Mouse (Mus musculus): ENCODE measurements at regions not wholly inside any gene's neighbourhood (a gene's known extent, or its start where the extent isn't known, plus 50 kb on each side); places are given as distances from the start of the nearest gene placed in this dataset.
A peak's percentile ranks its signal among the peaks of the same experiment; 100 is the strongest.

GRCm38 (mm10) chr3:51121703-51122540 lies 102.3 kb upstream of the Noct start:
- WGBS, result 43% methylated on average over 9 of the region's 9 CpGs
- DNase-seq (ENCODE audit: low spot score), result peak; percentile 73
- Histone ChIP-seq H3K9me3 (no peaks in the 10 kb centered on the region), H3K4me3 (no peak overlapping the region), H3K27me3 (replicated peaks; ENCODE audit: low read depth, poor library complexity, severe bottlenecking) (no peaks in the 10 kb centered on the region), H3K36me3 (replicated peaks) (no peaks in the 10 kb centered on the region), H3K27ac (replicated peaks) (no peak overlapping the region), H3K4me1 (0 out of 2 replicates have a peak, but pooled peaks cover 4% of the 10 kb centered on the region)

DNA sequence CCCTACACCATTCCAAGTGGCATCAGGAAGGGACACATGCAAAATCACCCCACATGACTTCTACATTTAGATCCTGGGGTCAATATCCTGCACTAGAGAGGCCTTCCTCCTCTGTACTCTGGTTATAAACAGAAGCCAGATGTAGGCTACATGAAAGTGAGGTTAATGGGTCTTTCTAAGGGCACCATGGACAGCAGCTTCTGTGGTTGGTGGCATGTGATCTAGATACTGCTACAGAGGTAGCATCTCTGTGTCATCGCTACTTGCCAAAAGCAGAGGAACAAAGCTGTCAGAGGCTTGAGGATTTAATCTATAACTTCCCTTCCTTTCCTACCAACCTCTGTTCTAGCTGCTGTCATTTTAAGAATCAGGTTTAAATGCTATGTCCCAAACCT lies 101.7 kb upstream of the Noct start:
- 96% methylated on average over 1 of the region's 1 CpGs for WGBS

DNA sequence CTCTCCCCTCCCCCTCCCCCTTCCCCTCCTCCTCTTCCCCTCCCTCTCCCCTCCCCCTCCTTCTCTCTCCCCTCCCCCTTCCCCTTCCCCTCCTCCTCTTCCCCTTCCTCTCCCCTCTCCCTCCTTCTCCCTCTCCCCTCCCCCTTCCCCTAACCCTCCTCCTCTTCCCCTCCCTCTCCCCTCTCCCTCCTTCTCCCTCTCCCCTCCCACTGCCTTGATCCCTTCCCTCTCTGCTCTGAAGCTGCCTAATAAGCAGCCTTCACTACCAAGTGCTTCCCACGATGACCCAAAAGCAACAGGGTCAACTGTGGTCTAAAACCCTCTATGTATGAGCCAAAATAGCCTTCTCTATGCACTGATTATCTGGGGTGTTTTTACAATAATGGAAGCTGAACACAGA lies 96.4 kb upstream of the Noct start:
- no peaks in the 10 kb centered on the region for H3K4me1 ChIP-seq
- H3K27me3 ChIP-seq (replicated peaks; ENCODE audit: low read depth, poor library complexity, severe bottlenecking), result no peaks in the 10 kb centered on the region
- 87% methylated on average over 1 of the region's 1 CpGs for WGBS
- H3K27ac ChIP-seq (replicated peaks), result no peak overlapping the region
- H3K4me3 ChIP-seq, result no peak overlapping the region
- DNase-seq (ENCODE audit: low spot score), result no peak
- H3K36me3 ChIP-seq (replicated peaks), result no peaks in the 10 kb centered on the region
- no peaks in the 10 kb centered on the region for H3K9me3 ChIP-seq

More for the DNA sequence above, 101.7 kb upstream of the Noct start:
- H3K36me3 ChIP-seq (replicated peaks), result no peaks in the 10 kb centered on the region
- H3K27me3 ChIP-seq (replicated peaks; ENCODE audit: low read depth, poor library complexity, severe bottlenecking), result no peaks in the 10 kb centered on the region
- H3K27ac ChIP-seq (replicated peaks), result no peak overlapping the region
- H3K4me3 ChIP-seq, result no peak overlapping the region
- DNase-seq (ENCODE audit: low spot score), result no peak
- no peaks in the 10 kb centered on the region for H3K9me3 ChIP-seq
- H3K4me1 ChIP-seq, result 0 out of 2 replicates have a peak, but pooled peaks cover 4% of the 10 kb centered on the region

GRCm38 (mm10) chr3:51128491-51129155 lies 95.6 kb upstream of the Noct start:
- Histone ChIP-seq H3K36me3 (replicated peaks) (no peaks in the 10 kb centered on the region), H3K27ac (replicated peaks) (no peak overlapping the region), H3K9me3 (no peaks in the 10 kb centered on the region), H3K4me1 (no peaks in the 10 kb centered on the region), H3K27me3 (replicated peaks; ENCODE audit: low read depth, poor library complexity, severe bottlenecking) (no peaks in the 10 kb centered on the region), H3K4me3 (no peak overlapping the region)
- DNase-seq (ENCODE audit: low spot score), result no peak
- 87% methylated on average over 10 of the region's 10 CpGs for WGBS

- Histone ChIP-seq H3K27me3 (replicated peaks; ENCODE audit: low read depth, poor library complexity, severe bottlenecking) (no peaks in the 10 kb centered on the region), H3K4me1 (peaks cover 6% of the 10 kb centered on the region), H3K9me3 (no peaks in the 10 kb centered on the region), H3K27ac (replicated peaks) (no peak overlapping the region), H3K36me3 (replicated peaks) (no peaks in the 10 kb centered on the region), H3K4me3 (no peak overlapping the region)
- WGBS, result 82% methylated on average over 5 of the region's 5 CpGs
- no peak for DNase-seq (ENCODE audit: low spot score)
Measured at GRCm38 (mm10) chr3:51130709-51131108, 93.5 kb upstream of the Noct start.

GRCm38 (mm10) chr3:51131341-51131740 lies 92.9 kb upstream of the Noct start:
- no peak overlapping the region for H3K27ac ChIP-seq (replicated peaks)
- no peak overlapping the region for H3K4me3 ChIP-seq
- H3K36me3 ChIP-seq (replicated peaks), result no peaks in the 10 kb centered on the region
- 74% methylated on average over 3 of the region's 3 CpGs for WGBS
- H3K9me3 ChIP-seq, result no peaks in the 10 kb centered on the region
- H3K27me3 ChIP-seq (replicated peaks; ENCODE audit: low read depth, poor library complexity, severe bottlenecking), result no peaks in the 10 kb centered on the region
- peaks cover 10% of the 10 kb centered on the region for H3K4me1 ChIP-seq
- no peak for DNase-seq (ENCODE audit: low spot score)

DNA sequence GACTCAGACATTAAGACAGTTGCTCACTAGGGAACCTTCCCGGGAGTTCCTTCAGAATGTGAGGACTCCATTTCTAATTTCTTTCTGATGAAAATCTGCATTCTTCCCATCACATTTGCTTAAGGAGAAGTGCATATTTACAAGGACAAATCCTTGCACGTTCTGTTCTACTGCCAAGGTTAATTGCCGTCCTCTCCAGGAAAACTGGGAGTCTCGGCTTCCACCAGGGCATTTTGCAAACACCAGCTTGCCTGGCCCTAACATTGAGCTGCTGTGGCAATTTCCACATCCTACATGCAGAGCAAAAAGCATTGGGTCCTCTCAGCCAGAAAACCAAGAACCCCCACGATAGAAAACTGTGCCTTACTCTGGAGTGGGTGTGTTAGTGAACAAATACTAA lies 91.5 kb upstream of the Noct start:
- H3K9me3 ChIP-seq, result no peaks in the 10 kb centered on the region
- no peak overlapping the region for H3K4me3 ChIP-seq
- peaks cover 10% of the 10 kb centered on the region for H3K4me1 ChIP-seq
- no peaks in the 10 kb centered on the region for H3K27me3 ChIP-seq (replicated peaks; ENCODE audit: low read depth, poor library complexity, severe bottlenecking)
- WGBS, result 88% methylated on average over 5 of the region's 5 CpGs
- H3K36me3 ChIP-seq (replicated peaks), result no peaks in the 10 kb centered on the region
- DNase-seq (ENCODE audit: low spot score), result no peak
- H3K27ac ChIP-seq (replicated peaks), result no peak overlapping the region

GRCm38 (mm10) chr3:51135581-51135980 lies 88.7 kb upstream of the Noct start:
- no peak for DNase-seq (ENCODE audit: low spot score)
- 76% methylated on average over 5 of the region's 5 CpGs for whole genome bisulfite sequencing
- Histone ChIP-seq H3K36me3 (replicated peaks) (no peaks in the 10 kb centered on the region), H3K9me3 (no peaks in the 10 kb centered on the region), H3K27ac (replicated peaks) (no peak overlapping the region), H3K4me3 (no peak overlapping the region), H3K27me3 (replicated peaks; ENCODE audit: low read depth, poor library complexity, severe bottlenecking) (no peaks in the 10 kb centered on the region), H3K4me1 (peaks cover 10% of the 10 kb centered on the region)

- no peak for DNase-seq (ENCODE audit: low spot score)
- peaks cover 14% of the 10 kb centered on the region for H3K4me1 ChIP-seq
- H3K27me3 ChIP-seq (replicated peaks; ENCODE audit: low read depth, poor library complexity, severe bottlenecking), result no peaks in the 10 kb centered on the region
- 0 out of 2 replicates have a peak, but pooled peaks cover 8% of the 10 kb centered on the region for H3K9me3 ChIP-seq
- 87% methylated on average over 8 of the region's 8 CpGs for WGBS
- no peak overlapping the region for H3K27ac ChIP-seq (replicated peaks)
- H3K36me3 ChIP-seq (replicated peaks), result no peaks in the 10 kb centered on the region
- H3K4me3 ChIP-seq, result no peak overlapping the region
Measured at GRCm38 (mm10) chr3:51137730-51138312, 86.4 kb upstream of the Noct start.

- Histone ChIP-seq H3K9me3 (0 out of 2 replicates have a peak, but pooled peaks cover 8% of the 10 kb centered on the region), H3K4me3 (no peak overlapping the region), H3K27me3 (replicated peaks; ENCODE audit: low read depth, poor library complexity, severe bottlenecking) (no peaks in the 10 kb centered on the region), H3K27ac (replicated peaks) (no peak overlapping the region), H3K36me3 (replicated peaks) (no peaks in the 10 kb centered on the region), H3K4me1 (peaks cover 4% of the 10 kb centered on the region; the same call in 1 of the 2 replicates)
- DNase-seq (ENCODE audit: low spot score), result no peak
- WGBS, result 88% methylated on average over 2 of the region's 2 CpGs
Measured at GRCm38 (mm10) chr3:51145985-51146384, 78.3 kb upstream of the Noct start.

GRCm38 (mm10) chr3:51150012-51150411 lies 74.2 kb upstream of the Noct start:
- Histone ChIP-seq H3K4me3 (no peak overlapping the region), H3K27ac (replicated peaks) (no peak overlapping the region), H3K9me3 (no peaks in the 10 kb centered on the region), H3K36me3 (replicated peaks) (no peaks in the 10 kb centered on the region), H3K27me3 (replicated peaks; ENCODE audit: low read depth, poor library complexity, severe bottlenecking) (no peaks in the 10 kb centered on the region), H3K4me1 (peaks cover 7% of the 10 kb centered on the region; the same call in 1 of the 2 replicates)
- DNase-seq (ENCODE audit: low spot score), result no peak
- 73% methylated on average over 6 of the region's 6 CpGs for WGBS

DNA sequence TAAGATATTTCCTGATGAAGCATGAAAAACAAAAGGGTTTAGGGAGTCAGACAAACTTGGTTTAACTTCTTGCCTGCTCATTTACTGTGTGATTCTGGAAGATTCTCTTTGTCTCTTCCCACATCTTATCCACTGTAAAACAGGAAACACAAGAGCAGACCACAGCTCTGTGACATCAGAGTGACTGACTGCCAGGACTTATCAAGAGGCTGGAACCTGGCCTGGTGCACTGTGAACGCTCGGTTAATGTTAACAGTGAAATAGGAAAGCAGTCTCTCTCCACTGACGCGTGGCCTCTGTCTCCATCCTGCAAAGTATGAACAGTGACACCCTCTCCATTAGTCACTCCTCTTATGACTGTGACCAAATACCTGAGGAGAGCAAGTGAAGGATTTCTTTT lies 73.1 kb upstream of the Noct start:
- WGBS, result 91% methylated on average over 4 of the region's 4 CpGs
- no peak overlapping the region for H3K4me3 ChIP-seq
- H3K27me3 ChIP-seq (replicated peaks; ENCODE audit: low read depth, poor library complexity, severe bottlenecking), result no peaks in the 10 kb centered on the region

More for the DNA sequence above, 73.1 kb upstream of the Noct start:
- Histone ChIP-seq H3K27ac (replicated peaks) (no peak overlapping the region), H3K36me3 (replicated peaks) (no peaks in the 10 kb centered on the region), H3K4me1 (peaks cover 12% of the 10 kb centered on the region), H3K9me3 (no peaks in the 10 kb centered on the region)
- no peak for DNase-seq (ENCODE audit: low spot score)

Data from embryonic facial prominence, embryonic 10.5 days (tissue).